Mouse (Mus musculus): ENCODE results near the gene Cpne6. TPM values are rescaled to one million over a fixed set of nuclear protein-coding genes. Genes with fewer than 3 reads are reported as not detected.

The Cpne6 gene
- polyA plus RNA-seq, 2 experiments, result 0.65 to 0.83 TPM

GRCm38 (mm10) chr14:55536116-55536745, 26.0 kb downstream of the Cpne6 start:
- no peak overlapping the region for H3K4me2 ChIP-seq (replicated peaks; ENCODE audit: low read depth, low read length, severe bottlenecking)
- H3K9me3 ChIP-seq (ENCODE audit: control insufficient read depth, low read length), result no peaks in the 10 kb centered on the region
- DNase-seq (ENCODE audit: low spot score) (no peak), ATAC-seq (ENCODE audit: low FRiP score, low read depth) (no peak)
- no peak for TF ChIP-seq POLR2A (IDR thresholded peaks at IDR 0.05; ENCODE audit: borderline replicate concordance, extremely low read depth, insufficient read depth, insufficient read length)
- no peaks in the 10 kb centered on the region for H3K27me3 ChIP-seq (ENCODE audit: control insufficient read depth, insufficient read depth, low read length)
- no peaks in the 10 kb centered on the region for H3K36me3 ChIP-seq (ENCODE audit: control insufficient read depth, insufficient read depth, low read length)
- H3K9ac ChIP-seq (ENCODE audit: low read depth, low read length, severe bottlenecking), result no peak overlapping the region
- no peak overlapping the region for H3K27ac ChIP-seq (replicated peaks; ENCODE audit: low read depth, low read length)
- no peak overlapping the region for H3K4me3 ChIP-seq (replicated peaks; ENCODE audit: low read length)
- 47% methylated on average over 6 of the region's 6 CpGs for WGBS
- peaks cover 4% of the 10 kb centered on the region for H3K4me1 ChIP-seq (ENCODE audit: control insufficient read depth, insufficient read depth, low read length)

DNA sequence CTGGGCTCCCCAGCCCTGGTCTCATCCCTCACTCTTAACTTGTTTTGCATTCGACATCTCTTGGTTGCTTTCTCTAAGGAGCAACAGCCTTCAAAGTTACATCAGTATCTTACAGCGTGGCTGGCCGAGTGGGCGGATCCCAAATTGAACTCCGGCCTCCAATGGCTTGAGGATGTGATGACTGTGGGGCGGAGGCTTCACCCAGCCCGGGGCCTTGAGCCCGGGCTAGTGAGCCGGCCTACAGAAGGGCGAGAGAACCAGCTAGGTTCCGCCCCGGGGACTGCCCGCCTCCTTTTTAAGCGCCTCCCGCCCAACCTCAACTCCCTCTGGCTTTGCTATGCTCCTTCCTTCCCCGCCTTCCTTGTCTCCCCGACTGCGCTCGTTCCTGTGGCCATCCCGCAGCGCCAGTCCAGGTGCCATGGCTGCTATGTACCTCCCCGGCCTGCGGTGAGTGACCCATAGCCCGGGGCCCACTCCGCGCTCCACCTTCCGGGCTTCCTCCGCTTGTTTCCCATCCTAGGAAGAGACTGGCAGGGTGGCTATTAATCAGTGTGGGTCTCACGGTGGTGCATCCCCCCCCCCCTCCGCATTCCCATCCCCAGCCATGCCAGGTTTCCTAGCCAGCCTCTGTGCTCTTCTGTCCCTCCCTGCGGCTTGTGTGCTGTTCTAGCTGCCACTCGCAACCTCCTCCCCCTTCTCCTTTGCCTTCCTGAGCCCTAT, 30.0 kb downstream of the Cpne6 start, which contains the start of gene Pck2:
TSS of gene Pck2 (plus strand) at position 200 of the 720 bp plus-strand sequence.
- Histone ChIP-seq H3K4me1 (ENCODE audit: control insufficient read depth, insufficient read depth, low read length) (peaks cover 7% of the 10 kb centered on the region), H3K27me3 (ENCODE audit: control insufficient read depth, insufficient read depth, low read length) (no peaks in the 10 kb centered on the region), H3K4me2 (replicated peaks; ENCODE audit: low read depth, low read length, severe bottlenecking) (peak within 1 kb of the TSS; percentile 80), H3K27ac (replicated peaks; ENCODE audit: low read depth, low read length) (peak within 1 kb of the TSS; percentile 74), H3K9ac (ENCODE audit: low read depth, low read length, severe bottlenecking) (peak within 1 kb of the TSS; percentile 80), H3K36me3 (ENCODE audit: control insufficient read depth, insufficient read depth, low read length) (peaks cover 25% of the 10 kb centered on the region), H3K4me3 (replicated peaks; ENCODE audit: low read length) (peak within 1 kb of the TSS; percentile 62), H3K9me3 (ENCODE audit: control insufficient read depth, low read length) (no peaks in the 10 kb centered on the region)
- ATAC-seq (ENCODE audit: low FRiP score, low read depth), result peak; percentile 92
- peak; percentile 86 for DNase-seq (ENCODE audit: low spot score)
- TF ChIP-seq POLR2A (IDR thresholded peaks at IDR 0.05; ENCODE audit: borderline replicate concordance, extremely low read depth, insufficient read depth, insufficient read length), result 0 out of 2 replicates have a peak, but pooled peaks have one; percentile 29
- WGBS, result under 1% methylated on average over 30 of the region's 32 CpGs

DNA sequence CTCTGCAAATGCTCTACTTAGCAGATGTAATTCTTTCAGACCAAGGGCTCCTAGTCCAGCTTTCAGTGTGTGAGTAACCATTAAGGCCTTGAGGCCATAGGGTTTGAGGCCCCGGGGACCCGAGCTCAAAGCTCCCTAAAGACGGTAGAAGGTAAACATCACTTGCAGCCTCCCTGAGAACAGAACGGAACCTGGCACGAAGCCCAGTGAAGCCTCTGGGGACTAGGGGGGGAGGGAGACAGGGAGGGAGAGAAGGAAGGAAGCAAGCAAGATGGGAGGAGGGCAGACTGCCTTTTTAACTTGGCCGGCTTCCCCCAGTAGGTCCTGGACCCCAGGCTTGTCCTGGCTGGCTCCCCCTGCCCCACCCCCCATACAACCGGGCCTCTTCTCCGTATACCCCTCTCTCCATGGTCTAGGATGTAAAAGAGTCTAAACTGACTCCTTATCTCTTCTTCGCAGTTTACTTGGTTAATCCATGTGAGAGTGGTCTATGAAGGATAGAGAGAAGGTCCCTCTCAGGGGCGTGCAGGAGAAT, 30.6 kb downstream of the Cpne6 start:
- TF ChIP-seq POLR2A (IDR thresholded peaks at IDR 0.05; ENCODE audit: borderline replicate concordance, extremely low read depth, insufficient read depth, insufficient read length), result no peak
- Histone ChIP-seq H3K4me2 (replicated peaks; ENCODE audit: low read depth, low read length, severe bottlenecking) (peak overlapping the region; percentile 80), H3K9me3 (ENCODE audit: control insufficient read depth, low read length) (no peaks in the 10 kb centered on the region), H3K36me3 (ENCODE audit: control insufficient read depth, insufficient read depth, low read length) (peaks cover 31% of the 10 kb centered on the region), H3K4me1 (ENCODE audit: control insufficient read depth, insufficient read depth, low read length) (peaks cover 7% of the 10 kb centered on the region), H3K27me3 (ENCODE audit: control insufficient read depth, insufficient read depth, low read length) (no peaks in the 10 kb centered on the region), H3K4me3 (replicated peaks; ENCODE audit: low read length) (peak overlapping the region; percentile 62), H3K9ac (ENCODE audit: low read depth, low read length, severe bottlenecking) (peak overlapping the region; percentile 80), H3K27ac (replicated peaks; ENCODE audit: low read depth, low read length) (peak overlapping the region; percentile 74)
- 6% methylated on average over 10 of the region's 10 CpGs for whole genome bisulfite sequencing
- peak; percentile 51 for DNase-seq (ENCODE audit: low spot score)
- peak; percentile 8; the same call in 1 of the 2 replicates for ATAC-seq (ENCODE audit: low FRiP score, low read depth)

- no peak for TF ChIP-seq POLR2A (IDR thresholded peaks at IDR 0.05; ENCODE audit: borderline replicate concordance, extremely low read depth, insufficient read depth, insufficient read length)
- 97% methylated on average over 12 of the region's 12 CpGs for WGBS
- ATAC-seq (ENCODE audit: low FRiP score, low read depth) (no peak), DNase-seq (ENCODE audit: low spot score) (no peak)
- Histone ChIP-seq H3K4me2 (replicated peaks; ENCODE audit: low read depth, low read length, severe bottlenecking) (no peak overlapping the region), H3K9ac (ENCODE audit: low read depth, low read length, severe bottlenecking) (no peak overlapping the region), H3K36me3 (ENCODE audit: control insufficient read depth, insufficient read depth, low read length) (peaks cover 39% of the 10 kb centered on the region), H3K27me3 (ENCODE audit: control insufficient read depth, insufficient read depth, low read length) (no peaks in the 10 kb centered on the region), H3K27ac (replicated peaks; ENCODE audit: low read depth, low read length) (no peak overlapping the region), H3K4me3 (replicated peaks; ENCODE audit: low read length) (no peak overlapping the region), H3K4me1 (ENCODE audit: control insufficient read depth, insufficient read depth, low read length) (peaks cover 7% of the 10 kb centered on the region), H3K9me3 (ENCODE audit: control insufficient read depth, low read length) (no peaks in the 10 kb centered on the region)
Measured at GRCm38 (mm10) chr14:55542268-55542667, 32.0 kb downstream of the Cpne6 start.

GRCm38 (mm10) chr14:55544334-55544733, 34.1 kb downstream of the Cpne6 start:
- DNase-seq (ENCODE audit: low spot score) (no peak), ATAC-seq (ENCODE audit: low FRiP score, low read depth) (no peak)
- H3K9ac ChIP-seq (ENCODE audit: low read depth, low read length, severe bottlenecking), result 0 out of 2 replicates have a peak overlapping the region, but pooled peaks have one; percentile 7
- peaks cover 7% of the 10 kb centered on the region for H3K4me1 ChIP-seq (ENCODE audit: control insufficient read depth, insufficient read depth, low read length)
- H3K27ac ChIP-seq (replicated peaks; ENCODE audit: low read depth, low read length), result no peak overlapping the region
- TF ChIP-seq POLR2A (IDR thresholded peaks at IDR 0.05; ENCODE audit: borderline replicate concordance, extremely low read depth, insufficient read depth, insufficient read length), result no peak
- H3K27me3 ChIP-seq (ENCODE audit: control insufficient read depth, insufficient read depth, low read length), result no peaks in the 10 kb centered on the region
- no peak overlapping the region for H3K4me3 ChIP-seq (replicated peaks; ENCODE audit: low read length)
- H3K9me3 ChIP-seq (ENCODE audit: control insufficient read depth, low read length), result no peaks in the 10 kb centered on the region
- H3K4me2 ChIP-seq (replicated peaks; ENCODE audit: low read depth, low read length, severe bottlenecking), result no peak overlapping the region
- WGBS, result 77% methylated on average over 9 of the region's 9 CpGs
- H3K36me3 ChIP-seq (ENCODE audit: control insufficient read depth, insufficient read depth, low read length), result peaks cover 60% of the 10 kb centered on the region

Measured in limb, embryonic 14.5 days (tissue).